Mouse (Mus musculus) central nervous system, embryonic 14 days (tissue): ENCODE measurements around the gene Fam184b. TPM values are rescaled to one million over a fixed set of nuclear protein-coding genes. Genes with fewer than 3 reads are reported as not detected.

ENCODE experiments used
- polyA plus RNA-seq: library from polyadenylated mRNA; depleted of rRNA; stranded (reverse); fragments of >200 nt; gene quantifications from 2 replicates; pipeline ENCODE4 v1.2.3, GENCODE M21; 2012; rRNA removed

The Fam184b gene
- polyA plus RNA-seq, result 2.3 and 2.6 TPM in 2 replicates

DNA sequence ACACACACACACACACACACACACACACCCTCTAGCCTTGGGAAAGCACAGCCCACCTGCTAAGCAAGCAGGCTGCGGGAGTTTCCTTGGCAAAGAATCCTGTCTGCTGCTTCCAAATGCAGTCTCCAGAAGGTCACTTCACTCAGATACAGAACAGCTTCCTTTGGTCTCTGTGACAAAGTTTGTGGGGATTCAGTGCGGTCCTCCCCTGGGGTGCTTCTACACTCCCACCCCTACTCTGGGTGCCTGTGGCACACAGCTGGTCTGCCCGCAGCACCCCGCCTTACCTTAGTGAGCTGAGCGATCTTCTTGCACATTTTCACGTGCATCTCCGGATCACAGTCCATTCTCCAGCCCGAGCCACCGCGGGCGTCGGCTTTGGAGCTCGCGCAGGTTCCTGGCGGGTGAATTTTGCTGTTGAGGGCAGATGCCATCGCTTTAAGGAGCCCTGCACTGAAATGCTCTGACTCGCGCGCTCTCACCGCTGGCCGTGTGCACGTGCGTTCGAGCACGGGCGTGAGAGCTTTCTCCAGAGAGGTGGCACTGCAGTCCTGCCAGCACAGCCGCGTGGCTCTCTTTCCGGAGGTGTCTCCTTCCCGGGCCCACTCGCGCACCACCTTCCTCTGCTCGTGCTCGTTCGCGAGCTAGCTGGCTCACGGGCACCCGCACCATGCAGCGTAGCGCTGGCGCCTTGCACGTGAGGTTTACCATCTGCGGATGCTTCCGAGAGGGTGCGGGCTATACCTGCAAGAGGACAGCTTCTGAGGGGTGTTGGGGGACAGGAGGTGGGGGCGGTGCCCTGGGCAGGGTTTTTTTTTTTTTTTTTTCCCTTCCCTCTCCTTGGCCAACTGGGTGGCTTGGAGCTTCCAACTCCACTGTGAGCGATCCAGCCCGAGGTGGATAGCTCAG lies at the start of gene Fam184b:
TSS of gene Fam184b (minus strand) at position 809 of the 909 bp plus-strand sequence.

GRCm38 (mm10) chr5:45669598-45670279 lies 30.3 kb upstream of the Fam184b start, which contains the start of gene Ncapg:
Ncapg (plus strand) TSS chr5:45669919.

DNA sequence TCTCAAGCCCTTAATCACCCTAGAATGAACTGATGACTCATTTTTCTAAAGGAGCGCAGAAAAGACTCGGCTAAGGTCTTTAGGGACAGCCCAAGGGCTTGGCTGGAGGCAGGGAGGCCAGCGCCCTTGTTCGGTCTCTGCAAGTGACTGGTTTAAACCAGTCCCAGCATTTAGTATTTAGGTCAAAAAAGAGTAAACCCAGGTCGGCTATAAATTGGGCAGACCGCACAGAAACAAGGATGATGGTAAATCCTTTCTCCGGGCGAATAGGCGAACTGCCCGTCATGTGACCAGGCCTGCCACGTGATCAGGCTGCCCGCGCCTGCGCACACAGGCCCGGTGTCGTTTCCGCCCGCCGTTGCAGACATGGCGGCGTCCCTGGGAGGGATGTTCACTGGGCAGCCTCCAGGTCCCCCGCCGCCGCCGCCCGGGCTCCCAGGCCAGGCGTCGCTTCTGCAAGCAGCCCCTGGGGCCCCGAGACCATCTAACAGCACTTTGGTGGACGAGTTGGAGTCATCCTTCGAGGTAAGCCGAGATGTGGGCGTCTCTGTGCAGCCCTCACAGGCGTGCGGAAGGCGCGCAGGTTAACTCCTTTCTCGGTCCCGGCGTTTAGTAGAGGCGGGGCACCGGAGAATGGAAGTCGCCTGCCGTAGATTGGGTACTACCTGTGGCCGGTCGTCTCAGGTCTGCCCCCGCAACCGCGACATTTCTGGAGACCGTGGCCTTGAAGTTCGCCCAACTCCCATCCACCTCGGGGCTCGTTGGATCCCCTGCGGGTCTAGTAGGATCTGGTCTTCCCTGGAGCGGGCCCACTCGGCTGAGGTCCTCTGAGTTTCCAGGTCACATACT lies 119.2 kb downstream of the Fam184b start, which contains the start of gene Med28:
TSS of gene Med28 (plus strand) at position 270 of the 849 bp plus-strand sequence.

GRCm38 (mm10) chr5:45493191-45494092 lies 146.0 kb downstream of the Fam184b start, which contains the start of gene Lap3:
Lap3 (plus strand) TSS chr5:45493374.

Other genes with a start within 250 kb of the Fam184b start
- gene Qdpr, start 189.4 kb downstream of the Fam184b start, polyA plus RNA-seq, result 73.2 and 73.5 TPM in 2 replicates
- 0.08 and 0.11 TPM in 2 replicates for gene Clrn2, start 185.9 kb downstream of the Fam184b start, polyA plus RNA-seq
- gene Lap3, start 146.2 kb downstream of the Fam184b start, polyA plus RNA-seq, result 29.1 and 32.0 TPM in 2 replicates
- 148 and 174 TPM in 2 replicates for gene Med28, start 119.4 kb downstream of the Fam184b start, polyA plus RNA-seq
- gene Ncapg, start 30.3 kb upstream of the Fam184b start, polyA plus RNA-seq, result 17.4 and 21.6 TPM in 2 replicates
- 15.7 and 17.9 TPM in 2 replicates for gene Lcorl, start 218.0 kb upstream of the Fam184b start, polyA plus RNA-seq